Mouse (Mus musculus): ENCODE results near the gene Serpina9. TPM values are rescaled to one million over a fixed set of nuclear protein-coding genes. Genes with fewer than 3 reads are reported as not detected.

Serpina9 gene
- polyA plus RNA-seq (2016; fragmentation: Nextera tagmentation; extraction: Ambion mirVana): not detected in 2 replicates

DNA sequence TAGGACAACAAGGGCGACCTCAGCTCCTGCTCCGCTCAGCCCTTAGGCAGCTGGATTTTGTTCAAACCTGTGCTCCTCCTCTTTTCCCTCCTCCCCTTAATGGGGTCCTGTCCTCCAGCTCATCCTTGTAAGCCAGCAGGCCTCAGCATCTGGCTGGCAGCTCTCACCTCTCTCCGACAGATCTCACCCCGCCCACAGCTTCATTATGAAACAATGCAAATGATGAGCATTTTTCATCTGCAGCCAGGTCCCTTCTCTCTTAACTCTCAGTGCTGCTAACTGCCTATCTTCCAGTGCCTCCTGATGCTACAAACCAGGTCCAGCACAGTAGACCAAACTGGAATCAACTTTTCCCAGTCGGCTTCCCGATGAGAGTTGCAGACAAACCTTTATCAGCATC is at the start of gene Serpina9:
TSS of gene Serpina9 (minus strand) at position 136 of the 400 bp plus-strand sequence.
- H3K4me2 ChIP-seq: no peak within 1 kb of the TSS
- no peak within 1 kb of the TSS for H3K4me3 ChIP-seq (replicated peaks)
- H3K9ac ChIP-seq: no peak within 1 kb of the TSS
- H3K4me1 ChIP-seq: no peaks in the 10 kb centered on the region
- peaks cover 3% of the 10 kb centered on the region; the same call in 1 of the 2 replicates for H3K9me3 ChIP-seq
- 92% methylated on average over 6 of the region's 6 CpGs for WGBS
- H3K36me3 ChIP-seq (replicated peaks): no peaks in the 10 kb centered on the region
- H3K27ac ChIP-seq: no peak within 1 kb of the TSS
- H3K27me3 ChIP-seq: no peaks in the 10 kb centered on the region
- ATAC-seq (ENCODE audit: low FRiP score): no peak

DNA sequence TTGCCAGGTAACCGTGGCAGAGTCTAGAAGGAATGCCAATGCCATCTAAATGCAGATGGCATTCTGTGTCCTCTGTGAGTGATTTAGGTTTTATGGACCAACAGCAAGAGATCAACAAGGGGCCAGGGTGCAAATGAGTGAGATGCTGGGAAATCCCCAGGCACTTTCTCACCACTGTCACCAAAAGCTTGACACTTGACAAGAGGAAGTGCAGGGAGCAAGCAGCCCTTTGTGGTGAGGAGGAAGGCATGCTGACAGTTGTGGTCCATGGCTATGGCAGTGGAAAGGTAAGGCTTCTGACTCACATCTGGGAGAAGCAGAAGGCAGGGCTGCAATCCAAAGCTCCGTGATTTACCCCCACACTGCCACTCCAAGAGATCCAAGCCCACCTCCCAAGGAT is 48.3 kb upstream of the Serpina9 start:
- ATAC-seq (ENCODE audit: low FRiP score): no peak
- Histone ChIP-seq H3K4me3 (replicated peaks) (no peak overlapping the region), H3K36me3 (replicated peaks) (no peaks in the 10 kb centered on the region), H3K27ac (no peak overlapping the region), H3K9me3 (no peaks in the 10 kb centered on the region), H3K9ac (no peak overlapping the region), H3K27me3 (no peaks in the 10 kb centered on the region), H3K4me2 (no peak overlapping the region), H3K4me1 (no peaks in the 10 kb centered on the region)
- WGBS: 74% methylated on average over 2 of the region's 2 CpGs

DNA sequence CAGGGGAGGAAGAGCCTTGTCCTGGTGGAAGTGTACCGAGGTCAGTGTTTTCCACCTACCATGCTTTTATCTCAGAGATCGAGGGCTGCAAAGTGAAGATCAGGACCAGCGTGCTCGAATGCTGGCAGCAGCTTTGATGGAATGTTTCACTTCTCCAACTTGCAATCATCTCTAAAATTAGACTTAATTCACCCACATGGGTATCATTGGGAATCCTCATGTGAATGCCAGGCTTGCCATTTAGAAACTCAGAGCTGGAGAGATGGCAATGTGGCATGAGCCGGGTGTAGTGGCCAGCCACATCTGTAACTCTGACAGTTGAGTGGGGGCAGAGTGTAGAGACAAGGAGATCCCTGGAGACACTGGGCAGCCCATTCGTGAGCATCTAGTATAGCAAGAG is 46.6 kb upstream of the Serpina9 start:
- H3K9ac ChIP-seq: no peak overlapping the region
- H3K27me3 ChIP-seq: no peaks in the 10 kb centered on the region
- H3K9me3 ChIP-seq: no peaks in the 10 kb centered on the region
- ATAC-seq (ENCODE audit: low FRiP score): no peak
- 90% methylated on average over 6 of the region's 6 CpGs for WGBS
- no peak overlapping the region for H3K4me3 ChIP-seq (replicated peaks)
- H3K27ac ChIP-seq: no peak overlapping the region
- H3K4me1 ChIP-seq: no peaks in the 10 kb centered on the region
- no peak overlapping the region for H3K4me2 ChIP-seq
- no peaks in the 10 kb centered on the region for H3K36me3 ChIP-seq (replicated peaks)

DNA sequence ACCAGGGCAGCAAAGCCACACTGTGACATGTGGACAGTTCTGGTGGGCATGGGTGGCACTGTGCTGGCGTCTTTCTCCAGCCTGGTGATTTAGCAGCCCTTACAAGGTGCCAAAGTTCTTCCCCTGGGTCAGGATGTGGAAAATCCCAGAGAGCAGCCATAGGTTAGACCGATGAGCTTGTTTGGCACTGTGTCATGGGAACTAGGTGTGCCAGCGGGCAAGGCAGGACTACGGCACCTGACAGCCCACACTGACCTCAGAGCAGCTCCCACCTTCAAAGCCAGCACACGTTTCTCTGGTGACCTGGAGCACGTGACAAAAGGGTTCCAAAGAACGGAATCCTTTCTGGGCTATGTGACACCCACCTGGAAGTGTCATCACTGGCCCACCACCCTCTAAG is 44.0 kb upstream of the Serpina9 start:
- no peak for ATAC-seq (ENCODE audit: low FRiP score)
- H3K27ac ChIP-seq: no peak overlapping the region
- 86% methylated on average over 7 of the region's 7 CpGs for WGBS

GRCm38 (mm10) chr12:104057050-104057449 is 43.5 kb upstream of the Serpina9 start:
- no peaks in the 10 kb centered on the region for H3K36me3 ChIP-seq (replicated peaks)
- no peak overlapping the region for H3K9ac ChIP-seq
- WGBS: 53% methylated on average over 4 of the region's 4 CpGs
- no peaks in the 10 kb centered on the region for H3K4me1 ChIP-seq
- H3K4me2 ChIP-seq: no peak overlapping the region
- H3K4me3 ChIP-seq (replicated peaks): no peak overlapping the region
- ATAC-seq (ENCODE audit: low FRiP score): no peak
- no peaks in the 10 kb centered on the region for H3K27me3 ChIP-seq
- no peak overlapping the region for H3K27ac ChIP-seq
- no peaks in the 10 kb centered on the region for H3K9me3 ChIP-seq

More for the DNA sequence above, 44.0 kb upstream of the Serpina9 start:
- no peak overlapping the region for H3K4me3 ChIP-seq (replicated peaks)
- no peaks in the 10 kb centered on the region for H3K27me3 ChIP-seq
- no peak overlapping the region for H3K4me2 ChIP-seq
- H3K9ac ChIP-seq: no peak overlapping the region
- H3K9me3 ChIP-seq: no peaks in the 10 kb centered on the region
- H3K36me3 ChIP-seq (replicated peaks): no peaks in the 10 kb centered on the region
- H3K4me1 ChIP-seq: no peaks in the 10 kb centered on the region

GRCm38 (mm10) chr12:104055755-104056154 is 42.2 kb upstream of the Serpina9 start:
- no peaks in the 10 kb centered on the region for H3K36me3 ChIP-seq (replicated peaks)
- H3K27ac ChIP-seq: no peak overlapping the region
- H3K9ac ChIP-seq: no peak overlapping the region
- H3K4me2 ChIP-seq: no peak overlapping the region
- no peaks in the 10 kb centered on the region for H3K4me1 ChIP-seq
- no peak overlapping the region for H3K4me3 ChIP-seq (replicated peaks)
- no peaks in the 10 kb centered on the region for H3K27me3 ChIP-seq
- ATAC-seq (ENCODE audit: low FRiP score): no peak
- no peaks in the 10 kb centered on the region for H3K9me3 ChIP-seq
- WGBS: 87% methylated on average over 8 of the region's 8 CpGs

DNA sequence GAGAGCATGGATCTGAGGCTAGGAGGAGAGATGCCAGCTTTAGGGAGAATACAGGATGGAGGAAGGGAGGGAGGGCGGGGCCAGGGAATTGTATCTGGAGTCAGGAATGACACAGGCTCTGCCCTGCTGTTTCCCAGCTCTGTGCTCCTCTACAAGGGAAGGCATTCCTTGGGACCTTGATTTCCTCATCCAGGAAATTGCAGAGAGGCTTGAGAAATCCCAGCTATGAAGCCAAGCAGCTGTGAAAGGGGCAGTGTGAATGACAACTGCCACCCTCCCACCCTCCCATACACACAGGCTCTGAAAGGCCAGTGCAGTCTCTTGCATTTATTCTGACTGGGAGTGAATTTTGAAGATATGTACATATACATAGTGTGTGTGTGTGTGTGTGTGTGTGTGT is 40.4 kb upstream of the Serpina9 start:
- no peak overlapping the region for H3K9ac ChIP-seq
- no peaks in the 10 kb centered on the region for H3K27me3 ChIP-seq
- no peak overlapping the region for H3K27ac ChIP-seq
- no peaks in the 10 kb centered on the region for H3K36me3 ChIP-seq (replicated peaks)
- no peaks in the 10 kb centered on the region for H3K9me3 ChIP-seq
- H3K4me1 ChIP-seq: no peaks in the 10 kb centered on the region
- H3K4me2 ChIP-seq: no peak overlapping the region
- no peak overlapping the region for H3K4me3 ChIP-seq (replicated peaks)
- 58% methylated on average over 1 of the region's 1 CpGs for WGBS
- ATAC-seq (ENCODE audit: low FRiP score): no peak

- H3K9me3 ChIP-seq: no peaks in the 10 kb centered on the region
- no peak overlapping the region for H3K4me3 ChIP-seq (replicated peaks)
- no peak overlapping the region for H3K27ac ChIP-seq
- no peak overlapping the region for H3K4me2 ChIP-seq
- no peaks in the 10 kb centered on the region for H3K27me3 ChIP-seq
- H3K4me1 ChIP-seq: no peaks in the 10 kb centered on the region
- no peak overlapping the region for H3K9ac ChIP-seq
- WGBS: 89% methylated on average over 8 of the region's 8 CpGs
- H3K36me3 ChIP-seq (replicated peaks): no peaks in the 10 kb centered on the region
- no peak for ATAC-seq (ENCODE audit: low FRiP score)
Observed at GRCm38 (mm10) chr12:104045713-104046112, 32.2 kb upstream of the Serpina9 start.

DNA sequence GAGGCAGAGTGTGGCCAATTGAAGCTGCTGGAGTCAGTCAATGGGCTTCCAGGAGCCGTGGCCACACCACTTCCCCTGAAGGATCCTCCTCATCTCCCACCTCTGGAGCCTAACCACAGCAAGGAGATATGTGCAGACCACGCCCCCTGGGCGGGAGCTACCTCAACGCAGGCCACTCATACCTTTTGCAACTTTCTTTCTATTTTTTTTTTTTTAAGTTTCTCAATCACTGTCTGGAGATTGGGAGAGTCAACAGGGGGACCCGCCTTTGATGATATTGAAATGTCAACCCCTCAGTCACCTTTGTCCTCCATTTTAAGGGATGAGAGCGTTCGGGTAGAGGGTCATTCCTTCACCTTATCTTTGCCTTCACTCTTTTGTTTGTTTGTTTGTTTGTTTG is 30.8 kb upstream of the Serpina9 start, which contains the start of gene Serpina12:
TSS of gene Serpina12 (minus strand) at position 101 of the 400 bp plus-strand sequence.
- 83% methylated on average over 7 of the region's 7 CpGs for WGBS
- H3K27me3 ChIP-seq: no peaks in the 10 kb centered on the region
- H3K9me3 ChIP-seq: no peaks in the 10 kb centered on the region
- H3K4me2 ChIP-seq: no peak within 1 kb of the TSS
- ATAC-seq (ENCODE audit: low FRiP score): no peak
- H3K9ac ChIP-seq: no peak within 1 kb of the TSS
- H3K27ac ChIP-seq: no peak within 1 kb of the TSS
- no peaks in the 10 kb centered on the region for H3K4me1 ChIP-seq
- no peaks in the 10 kb centered on the region for H3K36me3 ChIP-seq (replicated peaks)
- H3K4me3 ChIP-seq (replicated peaks): no peak within 1 kb of the TSS

GRCm38 (mm10) chr12:104042753-104043152 is 29.2 kb upstream of the Serpina9 start:
- Histone ChIP-seq H3K36me3 (replicated peaks) (no peaks in the 10 kb centered on the region), H3K4me2 (no peak overlapping the region), H3K4me1 (no peaks in the 10 kb centered on the region), H3K9ac (no peak overlapping the region), H3K4me3 (replicated peaks) (no peak overlapping the region), H3K9me3 (no peaks in the 10 kb centered on the region), H3K27me3 (no peaks in the 10 kb centered on the region), H3K27ac (no peak overlapping the region)
- ATAC-seq (ENCODE audit: low FRiP score): no peak
- 97% methylated on average over 2 of the region's 2 CpGs for WGBS

DNA sequence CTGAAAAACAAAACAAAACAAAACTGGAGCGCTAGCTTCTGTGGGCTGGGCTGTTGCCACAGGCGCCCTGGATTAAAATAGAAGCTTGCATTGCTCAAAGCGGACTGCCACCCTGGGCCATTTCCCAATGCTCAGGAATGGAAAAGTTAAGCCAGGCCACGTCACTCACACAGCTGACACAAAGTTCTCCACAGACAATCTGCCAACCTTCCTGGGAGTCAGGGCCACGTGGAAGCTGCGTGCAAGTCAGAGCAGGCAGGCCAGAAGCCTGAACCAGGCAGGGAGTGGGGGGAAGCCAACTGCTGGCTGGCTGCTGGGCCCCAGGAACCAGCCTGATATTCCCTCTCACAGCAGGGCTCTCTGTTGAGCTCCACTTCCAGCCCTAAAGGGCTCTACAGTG is 27.8 kb upstream of the Serpina9 start:
- Histone ChIP-seq H3K27ac (no peak overlapping the region), H3K4me1 (no peaks in the 10 kb centered on the region), H3K9ac (no peak overlapping the region), H3K9me3 (no peaks in the 10 kb centered on the region), H3K4me2 (no peak overlapping the region), H3K36me3 (replicated peaks) (no peaks in the 10 kb centered on the region), H3K4me3 (replicated peaks) (no peak overlapping the region), H3K27me3 (no peaks in the 10 kb centered on the region)
- 65% methylated on average over 6 of the region's 6 CpGs for WGBS
- no peak for ATAC-seq (ENCODE audit: low FRiP score)

GRCm38 (mm10) chr12:104038181-104038580 is 24.6 kb upstream of the Serpina9 start:
- no peaks in the 10 kb centered on the region for H3K9me3 ChIP-seq
- H3K36me3 ChIP-seq (replicated peaks): no peaks in the 10 kb centered on the region
- ATAC-seq (ENCODE audit: low FRiP score): no peak
- WGBS: 96% methylated on average over 7 of the region's 7 CpGs
- no peak overlapping the region for H3K27ac ChIP-seq
- no peak overlapping the region for H3K4me3 ChIP-seq (replicated peaks)
- no peak overlapping the region for H3K4me2 ChIP-seq
- no peaks in the 10 kb centered on the region for H3K27me3 ChIP-seq
- H3K4me1 ChIP-seq: no peaks in the 10 kb centered on the region
- no peak overlapping the region for H3K9ac ChIP-seq

GRCm38 (mm10) chr12:104033752-104034151 is 20.2 kb upstream of the Serpina9 start:
- H3K27me3 ChIP-seq: no peaks in the 10 kb centered on the region
- H3K4me2 ChIP-seq: no peak overlapping the region
- H3K9ac ChIP-seq: no peak overlapping the region
- H3K4me1 ChIP-seq: no peaks in the 10 kb centered on the region
- no peaks in the 10 kb centered on the region for H3K9me3 ChIP-seq
- H3K27ac ChIP-seq: no peak overlapping the region
- 100% methylated on average over 1 of the region's 1 CpGs for WGBS
- H3K4me3 ChIP-seq (replicated peaks): no peak overlapping the region
- ATAC-seq (ENCODE audit: low FRiP score): no peak
- no peaks in the 10 kb centered on the region for H3K36me3 ChIP-seq (replicated peaks)
